Mouse (Mus musculus) forebrain, embryonic 11.5 days (tissue): ENCODE data around the gene Cdc42bpa. TPM values are rescaled to one million over a fixed set of nuclear protein-coding genes. Genes with fewer than 3 reads are reported as not detected.

ENCODE experiments used
- ATAC-seq: fragments of 200-750 bp; cut with Nextera tagmentation; replicated peaks from 2 replicates; pipeline ENCODE4 v1.8.0; 2017; ENCODE audit warnings: moderate TSS enrichment; ENCODE audit not compliant: low FRiP score
- DNase-seq: peaks from one replicate; pipeline ENCODE4 v3.0.0-alpha.2; 2017; ENCODE audit warnings: low spot score
- H3K27ac ChIP-seq: fragments of 300-500 bp; sonication (generic); 2 replicates; pipeline ENCODE4 v1.5.1; 2014; ENCODE audit warnings: low read depth, low read length
- H3K27me3 ChIP-seq: fragments of 300-500 bp; sonication (generic); 2 replicates; pipeline ENCODE4 v1.6.1; 2014; ENCODE audit warnings: mild to moderate bottlenecking, low read length, mixed read lengths; ENCODE audit not compliant: control insufficient read depth, insufficient read depth
- H3K36me3 ChIP-seq: fragments of 300-500 bp; sonication (generic); 2 replicates; pipeline ENCODE4 v1.6.1; 2014; ENCODE audit warnings: mild to moderate bottlenecking, low read length, moderate library complexity, mixed read lengths; ENCODE audit not compliant: control insufficient read depth, insufficient read depth
- H3K4me1 ChIP-seq: fragments of 300-500 bp; sonication (generic); replicated peaks from 2 replicates; pipeline ENCODE4 v1.6.1; 2014; ENCODE audit warnings: low read length, mixed read lengths; ENCODE audit not compliant: control insufficient read depth, insufficient read depth
- H3K4me2 ChIP-seq: fragments of 300-500 bp; sonication (generic); 2 replicates; pipeline ENCODE4 v1.6.1; 2014; ENCODE audit warnings: low read depth, mild to moderate bottlenecking, low read length, moderate library complexity, mixed read lengths; ENCODE audit not compliant: severe bottlenecking
- H3K4me3 ChIP-seq: fragments of 300-500 bp; sonication (generic); 2 replicates; pipeline ENCODE4 v1.5.1; 2014; ENCODE audit warnings: low read depth, low read length
- H3K9ac ChIP-seq: fragments of 300-500 bp; sonication (generic); 2 replicates; pipeline ENCODE4 v1.6.1; 2014; ENCODE audit warnings: low read length
- H3K9me3 ChIP-seq: fragments of 300-500 bp; sonication (generic); 2 replicates; pipeline ENCODE4 v1.6.1; 2016; ENCODE audit warnings: low read length, mixed read lengths; ENCODE audit not compliant: control insufficient read depth
- WGBS: fragments of 180-500 bp; shearing (Covaris S2); extraction: QIAGEN DNeasy Blood & Tissue Kit; methylation state at CpG from one replicate; pipeline ENCODE4 v1.1.7; 2014; 5-methylcytosine and 5-hydroxymethylcytosine counted together
- polyA plus RNA-seq: library from polyadenylated mRNA; unstranded; fragments of >200 nt; fragmentation: Nextera tagmentation; extraction: Ambion mirVana; gene quantifications from 2 replicates; pipeline ENCODE4 v1.2.1, GENCODE M21; 2014

Gene Cdc42bpa
- 16.4 and 17.1 TPM in 2 replicates for polyA plus RNA-seq

DNA sequence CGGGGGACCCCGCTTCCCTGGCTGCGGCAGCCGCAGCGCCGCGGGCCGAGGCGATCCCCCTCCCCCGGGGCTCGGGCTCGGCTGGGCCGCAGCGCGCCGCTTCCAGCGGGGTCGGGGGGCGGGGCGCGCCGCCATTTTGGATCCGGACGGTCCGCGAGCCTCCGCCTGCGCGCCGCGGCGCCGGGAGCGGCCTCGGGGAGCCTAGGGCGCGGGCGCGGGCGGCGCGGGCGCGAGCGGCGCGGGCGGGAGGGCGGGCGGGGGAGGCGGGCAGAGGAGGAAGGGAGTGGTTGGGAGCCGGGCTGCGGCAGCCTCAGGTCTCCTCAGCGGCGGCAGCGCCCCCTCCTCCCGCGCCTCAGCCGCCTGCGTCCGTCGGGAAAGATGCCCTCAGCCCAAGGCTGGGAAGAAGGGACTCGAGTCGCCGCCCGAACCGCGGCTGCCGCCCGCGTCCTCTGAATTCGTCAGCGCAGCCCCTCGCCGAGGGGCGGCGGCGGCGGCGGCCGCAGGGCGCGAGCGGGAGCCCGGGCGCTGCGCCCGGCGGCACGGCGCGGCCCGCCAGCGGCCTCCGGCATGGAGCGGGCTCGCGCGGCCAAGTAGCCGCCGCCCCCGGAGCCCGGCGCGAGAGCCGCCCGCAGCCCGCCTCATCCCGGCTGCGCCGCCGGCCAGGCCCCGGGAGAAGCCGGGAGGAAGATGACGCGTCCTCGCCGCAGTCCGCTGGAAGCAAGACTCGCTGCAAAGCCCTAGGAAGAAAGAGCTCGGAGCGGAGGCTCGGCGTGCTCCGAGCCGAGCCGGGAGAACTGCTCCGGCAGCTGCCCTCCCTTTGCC, at the start of gene Cdc42bpa:
Gene Cdc42bpa (plus strand): TSS at position 752 of the 822 bp plus-strand sequence.
- H3K4me3 ChIP-seq, result peak within 1 kb of the TSS; percentile 83
- H3K4me2 ChIP-seq, result peak within 1 kb of the TSS; percentile 76
- H3K9me3 ChIP-seq, result no peaks in the 10 kb centered on the region
- peak within 1 kb of the TSS; percentile 96 for H3K9ac ChIP-seq
- no peaks in the 10 kb centered on the region for H3K27me3 ChIP-seq
- no peaks in the 10 kb centered on the region for H3K36me3 ChIP-seq
- DNase-seq (peak; percentile 92), ATAC-seq (peak; percentile 91)
- peak within 1 kb of the TSS; percentile 85 for H3K27ac ChIP-seq
- under 1% methylated on average over 94 of the region's 128 CpGs for WGBS
- peaks cover 13% of the 10 kb centered on the region for H3K4me1 ChIP-seq

DNA sequence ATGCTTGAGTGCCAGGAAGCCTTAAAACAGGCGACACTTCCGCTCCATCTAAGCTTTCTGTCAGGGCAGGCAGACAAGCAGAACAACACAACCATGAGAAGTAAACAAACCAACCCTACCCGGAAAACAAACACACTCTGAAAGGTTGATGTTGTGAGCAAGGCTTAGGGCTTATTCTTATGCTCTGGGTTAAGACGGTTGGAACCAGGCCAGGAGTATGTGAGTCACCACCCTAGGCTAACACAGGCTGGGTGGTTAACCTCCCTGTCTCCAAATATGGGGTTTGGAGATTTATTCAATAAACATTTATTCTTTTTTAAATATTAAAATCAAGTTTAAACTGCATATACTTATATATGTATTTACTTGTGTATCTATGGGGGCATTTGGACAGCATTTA, 46.8 kb upstream of the Cdc42bpa start:
- Histone ChIP-seq H3K4me2 (no peak overlapping the region), H3K9me3 (no peaks in the 10 kb centered on the region), H3K4me1 (no peaks in the 10 kb centered on the region), H3K4me3 (no peak overlapping the region), H3K36me3 (no peaks in the 10 kb centered on the region), H3K9ac (no peak overlapping the region), H3K27me3 (no peaks in the 10 kb centered on the region), H3K27ac (no peak overlapping the region)
- ATAC-seq (no peak), DNase-seq (no peak)
- 91% methylated on average over 4 of the region's 4 CpGs for WGBS

DNA sequence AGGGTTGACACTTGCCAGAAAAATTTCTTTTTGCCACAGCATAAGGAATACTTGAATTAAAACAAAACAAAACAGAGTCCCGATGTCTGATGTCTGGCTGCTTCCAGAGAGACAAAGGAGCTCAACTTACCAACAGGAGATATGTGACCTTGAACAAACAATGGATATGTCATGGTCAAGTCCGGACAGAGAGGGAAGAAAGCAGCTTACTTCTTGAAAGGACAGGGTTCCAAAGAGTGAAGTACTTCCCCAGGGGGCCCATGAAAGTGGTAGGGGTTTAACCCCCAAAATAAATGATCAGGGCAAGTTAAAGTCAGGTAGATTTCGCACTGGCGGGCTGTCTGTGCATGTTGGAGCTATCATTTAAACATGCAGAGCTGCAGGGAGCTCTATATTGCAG, 43.2 kb upstream of the Cdc42bpa start:
- Histone ChIP-seq H3K36me3 (no peaks in the 10 kb centered on the region), H3K27me3 (no peaks in the 10 kb centered on the region), H3K9ac (no peak overlapping the region), H3K27ac (no peak overlapping the region), H3K4me2 (no peak overlapping the region), H3K4me1 (no peaks in the 10 kb centered on the region), H3K4me3 (no peak overlapping the region), H3K9me3 (no peaks in the 10 kb centered on the region)
- ATAC-seq, result no peak
- DNase-seq, result no peak
- WGBS, result 68% methylated on average over 4 of the region's 4 CpGs

DNA sequence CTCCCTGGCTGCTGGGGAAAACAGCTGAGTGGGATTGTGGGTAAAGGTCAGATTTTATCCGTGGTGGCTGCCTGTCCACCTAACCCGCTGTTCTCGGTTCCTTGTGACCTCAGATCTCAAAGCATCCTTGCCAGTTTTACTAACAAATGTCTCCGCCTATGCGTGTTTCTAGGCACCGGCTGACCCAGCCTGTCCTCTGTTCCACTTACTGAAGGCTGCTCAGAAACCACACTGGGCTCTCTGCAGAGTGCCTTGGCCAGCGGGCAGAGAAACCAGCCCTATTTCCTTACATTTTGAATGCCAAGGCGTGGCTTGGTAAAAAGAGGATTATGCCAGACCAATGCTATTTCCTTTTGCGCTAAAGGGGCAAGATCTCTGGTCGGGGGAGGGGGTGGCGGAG, 42.8 kb upstream of the Cdc42bpa start:
- no peak overlapping the region for H3K9ac ChIP-seq
- H3K36me3 ChIP-seq, result no peaks in the 10 kb centered on the region
- H3K27me3 ChIP-seq, result no peaks in the 10 kb centered on the region
- no peaks in the 10 kb centered on the region for H3K4me1 ChIP-seq
- no peak for DNase-seq
- H3K4me2 ChIP-seq, result no peak overlapping the region
- H3K27ac ChIP-seq, result no peak overlapping the region
- no peak for ATAC-seq
- H3K4me3 ChIP-seq, result no peak overlapping the region
- 80% methylated on average over 11 of the region's 11 CpGs for WGBS
- no peaks in the 10 kb centered on the region for H3K9me3 ChIP-seq

DNA sequence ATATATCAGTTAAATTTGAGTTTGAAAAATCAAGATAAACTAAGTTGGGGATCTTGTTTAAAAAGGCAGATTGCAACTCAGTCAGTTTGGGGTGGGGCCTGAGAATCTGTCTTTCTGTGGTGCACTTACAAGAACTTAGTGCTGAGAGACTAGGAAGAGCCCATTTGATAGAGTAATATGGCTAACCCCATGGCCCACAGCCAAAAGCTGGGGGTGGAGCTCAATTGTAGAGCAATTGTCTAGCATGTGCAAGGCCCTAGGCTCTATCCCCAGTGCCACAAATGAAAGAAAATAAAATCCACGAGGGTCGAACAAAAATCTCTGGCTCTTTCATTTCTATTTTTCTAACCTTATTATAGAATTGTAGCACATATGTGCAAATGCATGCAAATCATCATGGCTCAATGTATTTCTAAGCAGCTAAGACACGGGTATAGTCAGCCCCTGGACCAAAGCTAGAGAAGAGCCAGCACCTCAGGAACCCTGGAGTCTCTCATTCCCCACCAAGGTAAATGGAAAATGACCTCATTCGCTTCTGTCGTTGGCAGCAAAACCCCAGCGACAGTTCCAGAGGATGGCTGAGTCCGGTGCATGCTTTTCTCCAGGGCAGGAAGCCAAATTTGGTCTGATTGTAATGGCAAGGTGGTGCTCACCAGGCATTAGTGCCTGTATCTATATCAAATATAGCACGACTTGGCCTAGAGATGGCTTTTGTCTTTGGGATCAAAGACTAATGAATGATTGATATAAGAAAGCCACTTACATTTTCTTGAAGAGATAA, 40.4 kb upstream of the Cdc42bpa start:
- Histone ChIP-seq H3K36me3 (no peaks in the 10 kb centered on the region), H3K9ac (no peak overlapping the region), H3K27me3 (no peaks in the 10 kb centered on the region), H3K4me1 (no peaks in the 10 kb centered on the region), H3K4me3 (no peak overlapping the region), H3K9me3 (no peaks in the 10 kb centered on the region), H3K27ac (no peak overlapping the region), H3K4me2 (no peak overlapping the region)
- DNase-seq (no peak), ATAC-seq (no peak)
- WGBS, result 89% methylated on average over 8 of the region's 8 CpGs

DNA sequence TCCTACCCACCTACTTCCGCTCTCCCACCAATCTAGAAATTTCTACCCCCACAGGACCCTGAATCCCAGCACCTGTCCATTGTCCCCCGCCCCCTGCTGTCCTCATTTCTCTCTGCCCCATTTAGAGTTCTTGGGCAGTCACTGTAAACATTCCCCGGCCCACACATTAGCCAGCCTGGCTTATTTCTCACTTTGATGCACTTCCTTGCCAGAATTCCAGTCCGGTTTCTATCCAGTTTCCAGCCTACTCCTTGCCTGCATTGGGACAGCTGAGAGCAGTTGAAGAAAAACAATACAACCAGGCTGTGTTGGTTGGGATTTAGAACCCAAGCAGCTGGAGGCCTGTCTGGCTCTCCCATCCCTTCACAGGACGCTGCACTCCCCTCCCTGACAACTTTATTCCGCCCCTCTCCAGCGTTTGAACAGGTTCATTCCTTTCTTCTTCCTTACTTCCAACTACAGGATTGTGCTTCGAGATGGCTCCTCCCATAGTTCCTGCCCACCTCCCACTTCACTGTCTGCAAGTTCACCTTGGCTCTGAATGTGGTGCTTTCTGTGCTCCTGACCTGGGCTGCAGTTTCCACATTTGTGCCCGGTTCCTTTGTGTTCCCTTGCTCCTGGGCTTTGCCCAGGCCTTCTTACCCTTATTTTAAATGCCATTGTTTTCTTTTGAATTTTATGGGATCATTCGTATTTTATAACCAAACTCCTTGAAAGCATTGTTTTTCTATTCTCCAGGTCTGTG, 36.4 kb upstream of the Cdc42bpa start:
- ATAC-seq, result no peak
- no peak for DNase-seq
- Histone ChIP-seq H3K36me3 (no peaks in the 10 kb centered on the region), H3K4me3 (no peak overlapping the region), H3K9ac (no peak overlapping the region), H3K4me2 (no peak overlapping the region), H3K27ac (no peak overlapping the region), H3K9me3 (no peaks in the 10 kb centered on the region), H3K27me3 (no peaks in the 10 kb centered on the region), H3K4me1 (no peaks in the 10 kb centered on the region)
- 62% methylated on average over 10 of the region's 10 CpGs for WGBS

DNA sequence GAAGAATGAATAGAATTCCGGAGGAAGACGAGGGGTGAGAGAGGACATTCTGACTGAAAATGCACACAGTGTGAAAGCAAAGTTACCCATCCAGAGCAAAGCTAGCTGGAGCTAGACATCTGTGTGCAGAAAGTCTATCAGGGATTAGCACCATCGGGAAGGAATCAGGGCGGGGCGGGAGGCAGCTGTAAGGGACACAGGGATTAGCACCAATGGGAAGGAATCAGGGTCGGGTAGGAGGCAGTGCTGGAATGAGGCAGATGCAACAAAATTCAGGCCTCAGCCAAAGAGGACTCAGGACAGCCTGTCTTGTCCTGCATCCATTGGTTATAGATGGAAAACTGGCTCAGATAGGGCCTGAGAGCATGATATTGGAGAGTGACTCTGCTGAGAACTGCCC, 34.0 kb upstream of the Cdc42bpa start:
- no peak overlapping the region for H3K9ac ChIP-seq
- no peak overlapping the region for H3K4me2 ChIP-seq
- H3K27me3 ChIP-seq, result no peaks in the 10 kb centered on the region
- WGBS, result 71% methylated on average over 6 of the region's 6 CpGs
- no peaks in the 10 kb centered on the region for H3K9me3 ChIP-seq
- DNase-seq, result peak; percentile 42
- no peaks in the 10 kb centered on the region for H3K4me1 ChIP-seq
- no peak for ATAC-seq
- H3K4me3 ChIP-seq, result no peak overlapping the region
- no peaks in the 10 kb centered on the region for H3K36me3 ChIP-seq
- H3K27ac ChIP-seq, result no peak overlapping the region

DNA sequence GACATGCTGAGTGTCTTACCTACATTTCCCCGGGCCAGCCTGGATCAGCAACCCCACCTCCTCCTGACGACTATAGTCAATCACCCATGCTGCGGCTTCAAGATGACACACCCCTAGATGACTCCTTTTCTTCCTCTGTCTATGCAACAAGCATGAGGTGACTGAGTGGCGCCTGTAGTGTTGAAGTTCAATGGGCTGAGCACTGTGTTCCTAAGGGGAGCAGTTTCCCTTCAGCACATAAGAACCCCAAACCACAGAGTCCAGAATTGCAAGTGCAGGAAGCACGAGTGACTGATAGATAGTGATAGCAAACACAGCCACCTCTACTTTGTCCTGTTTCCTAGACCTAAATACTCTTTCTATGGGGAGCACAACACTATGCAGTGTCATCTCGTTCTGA, 33.2 kb upstream of the Cdc42bpa start:
- Histone ChIP-seq H3K9ac (no peak overlapping the region), H3K4me2 (no peak overlapping the region), H3K27ac (no peak overlapping the region), H3K4me1 (no peaks in the 10 kb centered on the region), H3K4me3 (no peak overlapping the region), H3K27me3 (no peaks in the 10 kb centered on the region), H3K36me3 (no peaks in the 10 kb centered on the region), H3K9me3 (no peaks in the 10 kb centered on the region)
- ATAC-seq, result no peak
- 84% methylated on average over 6 of the region's 6 CpGs for WGBS
- DNase-seq, result peak; percentile 27
